Mouse (Mus musculus) hindbrain, postnatal 0 days (tissue): ENCODE results near the gene Cables2. TPM values are rescaled to one million over a fixed set of nuclear protein-coding genes. Genes with fewer than 3 reads are reported as not detected.

ENCODE experiments used
- ATAC-seq: fragments of 200-750 bp; cut with Nextera tagmentation; 2 replicates; pipeline ENCODE4 v1.8.0; 2017; ENCODE audit warnings: mild to moderate bottlenecking, moderate TSS enrichment, moderate library complexity
- DNase-seq: peaks from one replicate; pipeline ENCODE4 v3.0.0-alpha.2; 2015; ENCODE audit warnings: low spot score
- H3K27ac ChIP-seq: fragments of 300-500 bp; sonication (generic); 2 replicates; pipeline ENCODE4 v1.5.1; 2014; ENCODE audit warnings: mild to moderate bottlenecking
- H3K27me3 ChIP-seq: fragments of 300-500 bp; sonication (generic); 2 replicates; pipeline ENCODE4 v1.6.1; 2014; ENCODE audit warnings: low read length, mixed read lengths; ENCODE audit not compliant: insufficient read depth
- H3K36me3 ChIP-seq: fragments of 300-500 bp; sonication (generic); 2 replicates; pipeline ENCODE4 v1.6.1; 2014; ENCODE audit warnings: low read length, mixed read lengths; ENCODE audit not compliant: insufficient read depth
- H3K4me1 ChIP-seq: fragments of 300-500 bp; sonication (generic); 2 replicates; pipeline ENCODE4 v1.6.1; 2014; ENCODE audit warnings: antibody characterized with exemption, low read length, mixed read lengths; ENCODE audit not compliant: insufficient read depth
- H3K4me2 ChIP-seq: fragments of 300-500 bp; sonication (generic); 2 replicates; pipeline ENCODE4 v1.6.1; 2014; ENCODE audit warnings: low read depth, mild to moderate bottlenecking, low read length, moderate library complexity, mixed read lengths
- H3K4me3 ChIP-seq: fragments of 300-500 bp; sonication (generic); 2 replicates; pipeline ENCODE4 v1.5.1; 2014; ENCODE audit warnings: low read length
- H3K9ac ChIP-seq: fragments of 300-500 bp; sonication (generic); replicated peaks from 2 replicates; pipeline ENCODE4 v1.6.1; 2014; ENCODE audit warnings: mild to moderate bottlenecking, low read length, moderate library complexity, mixed read lengths
- H3K9me3 ChIP-seq: fragments of 300-500 bp; sonication (generic); 2 replicates; pipeline ENCODE4 v1.6.1; 2016; ENCODE audit warnings: low read length, mixed read lengths
- CTCF ChIP-seq: IDR thresholded peaks from 2 replicates; pipeline ENCODE4 v1.5.1; 2016; ENCODE audit warnings: antibody characterized with exemption, control low read depth, low read depth
- WGBS: fragments of 180-500 bp; shearing (Covaris S2); extraction: QIAGEN DNeasy Blood & Tissue Kit; methylation state at CpG from one replicate; pipeline ENCODE4 v1.1.7; 2014; 5-methylcytosine and 5-hydroxymethylcytosine counted together
- polyA plus RNA-seq: library from polyadenylated mRNA; unstranded; fragments of >200 nt; fragmentation: Nextera tagmentation; extraction: Ambion mirVana; gene quantifications from 2 replicates; pipeline ENCODE4 v1.2.1, GENCODE M21; 2015
- total RNA-seq: library from RNA; depleted of rRNA; stranded (reverse); fragments of >200 nt; gene quantifications from 2 replicates; pipeline ENCODE4 v1.2.3, GENCODE M21; 2014

The Cables2 gene
- total and polyA plus RNA-seq, 2 experiments from 2014 or later, result 26.4 to 60.5 TPM

DNA sequence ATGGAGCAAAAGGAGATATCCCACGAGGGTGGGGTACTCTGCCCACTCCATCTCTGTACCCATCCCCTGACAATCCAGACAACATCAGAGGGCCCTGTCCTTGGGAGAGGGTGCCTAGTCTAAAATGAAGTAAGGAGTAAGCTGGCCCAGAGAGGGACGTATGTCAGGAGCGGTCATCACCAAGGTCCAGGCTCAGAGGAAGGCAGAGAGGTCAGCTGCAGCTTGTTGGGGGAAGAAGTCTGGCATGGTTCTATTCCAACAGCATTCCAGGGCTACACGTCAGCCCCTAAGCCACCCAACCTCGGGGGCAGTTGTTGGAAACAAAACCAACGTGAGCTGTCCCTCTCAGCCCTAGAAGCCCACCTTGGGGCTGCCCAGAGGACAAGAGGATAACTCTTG is 45.2 kb downstream of the Cables2 start:
- TF ChIP-seq CTCF, result no peak

GRCm38 (mm10) chr2:180227262-180228059 is 45.8 kb downstream of the Cables2 start:
- Histone ChIP-seq H3K27ac (no peak overlapping the region), H3K9me3 (no peaks in the 10 kb centered on the region), H3K36me3 (no peaks in the 10 kb centered on the region), H3K4me2 (peak overlapping the region; percentile 35; the same call in 1 of the 2 replicates), H3K4me1 (peaks cover 22% of the 10 kb centered on the region; the same call in 1 of the 2 replicates), H3K9ac (no peak overlapping the region), H3K27me3 (peaks cover 11% of the 10 kb centered on the region; the same call in 1 of the 2 replicates), H3K4me3 (no peak overlapping the region)
- DNase-seq (peak; percentile 62), ATAC-seq (peak; percentile 60)
- 2% methylated on average over 21 of the region's 21 CpGs for WGBS
- peak; percentile 73 for TF ChIP-seq CTCF

More for the DNA sequence above, 45.2 kb downstream of the Cables2 start:
- 51% methylated on average over 6 of the region's 6 CpGs for WGBS
- DNase-seq (no peak), ATAC-seq (no peak)
- no peak overlapping the region for H3K27ac ChIP-seq
- no peaks in the 10 kb centered on the region for H3K36me3 ChIP-seq
- no peak overlapping the region for H3K9ac ChIP-seq
- no peaks in the 10 kb centered on the region for H3K9me3 ChIP-seq
- no peak overlapping the region for H3K4me3 ChIP-seq
- peaks cover 22% of the 10 kb centered on the region; the same call in 1 of the 2 replicates for H3K4me1 ChIP-seq
- peak overlapping the region; percentile 35; the same call in 1 of the 2 replicates for H3K4me2 ChIP-seq
- H3K27me3 ChIP-seq, result peaks cover 11% of the 10 kb centered on the region; the same call in 1 of the 2 replicates

DNA sequence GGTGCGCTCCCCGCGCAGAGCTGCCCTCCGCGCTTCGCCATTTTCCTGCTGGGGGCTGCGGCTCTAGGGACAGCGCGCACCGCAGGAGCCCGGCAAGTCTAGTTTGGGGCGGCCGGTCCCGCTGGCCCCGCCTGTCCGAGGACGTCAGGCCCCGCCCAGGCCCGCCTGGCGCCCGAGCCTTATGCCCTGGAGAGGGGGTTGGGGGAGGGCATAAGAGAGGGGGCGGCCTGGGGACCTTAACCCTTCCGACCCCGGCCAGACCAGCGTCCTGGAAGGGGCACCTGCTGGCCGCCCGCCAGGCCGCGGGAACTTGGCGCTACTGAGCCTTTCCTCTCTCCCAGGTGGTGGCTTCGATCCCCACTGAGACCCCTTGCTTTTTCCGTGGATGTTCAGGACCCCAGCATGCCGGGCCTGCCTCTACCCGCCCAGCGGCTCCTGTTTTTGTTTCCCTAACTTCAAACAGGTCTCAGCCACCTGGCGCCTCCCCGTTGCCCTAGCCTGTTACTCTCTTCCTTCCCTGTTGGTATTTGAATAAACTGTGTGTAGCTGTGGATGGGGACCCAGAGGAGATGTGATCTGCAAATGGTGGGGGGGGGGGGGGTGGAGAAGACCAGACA is 47.4 kb downstream of the Cables2 start, which contains the start of gene Lama5:
Gene Lama5 (minus strand): TSS at position 98 of the 617 bp plus-strand sequence.
- DNase-seq (peak; percentile 45), ATAC-seq (peak; percentile 46)
- Histone ChIP-seq H3K4me2 (peak within 1 kb of the TSS; percentile 98), H3K27me3 (peaks cover 11% of the 10 kb centered on the region; the same call in 1 of the 2 replicates), H3K9ac (peak within 1 kb of the TSS; percentile 47), H3K4me1 (peaks cover 22% of the 10 kb centered on the region; the same call in 1 of the 2 replicates), H3K4me3 (peak within 1 kb of the TSS; percentile 58), H3K9me3 (no peaks in the 10 kb centered on the region), H3K36me3 (no peaks in the 10 kb centered on the region), H3K27ac (no peak within 1 kb of the TSS)
- TF ChIP-seq CTCF, result no peak
- under 1% methylated on average over 35 of the region's 37 CpGs for WGBS

DNA sequence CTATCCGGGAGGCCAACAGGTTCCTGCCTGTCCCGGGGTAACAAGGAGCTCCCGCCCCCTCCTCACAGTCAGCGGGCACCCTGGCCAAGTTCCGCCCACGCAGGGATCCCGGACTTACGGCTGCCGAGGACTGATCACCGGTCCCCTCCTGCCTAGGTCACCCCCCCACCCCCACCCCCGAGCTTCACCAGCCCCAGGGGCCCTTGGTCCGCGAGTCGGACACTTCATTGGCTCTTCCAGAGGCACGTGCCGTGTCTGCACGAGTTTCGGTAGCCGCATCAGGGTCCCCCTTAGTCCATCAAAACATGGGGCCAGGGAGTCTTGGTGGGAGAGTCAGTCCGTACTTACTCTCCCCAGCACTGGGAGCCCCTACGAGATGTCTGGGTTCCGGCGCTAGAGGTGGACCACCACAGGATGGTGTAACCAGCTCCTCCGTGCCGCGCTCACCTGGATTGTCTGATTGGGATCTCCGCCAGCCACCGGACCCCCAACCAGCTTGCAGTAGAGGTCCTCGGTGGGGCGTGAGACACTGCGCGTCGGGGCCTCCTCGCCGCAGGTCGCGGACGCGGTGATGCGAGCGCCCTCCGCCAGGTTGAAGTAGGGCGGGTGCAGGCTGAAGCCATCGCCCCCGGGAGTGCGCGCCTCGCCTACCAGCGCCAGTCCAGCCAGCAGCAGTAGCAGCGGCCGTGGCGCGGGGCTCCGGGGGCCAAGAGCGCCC is 48.1 kb downstream of the Cables2 start:
- peaks cover 22% of the 10 kb centered on the region; the same call in 1 of the 2 replicates for H3K4me1 ChIP-seq
- no peaks in the 10 kb centered on the region for H3K9me3 ChIP-seq
- DNase-seq (no peak), ATAC-seq (peak; percentile 44)
- no peak for TF ChIP-seq CTCF
- WGBS, result 2% methylated on average over 46 of the region's 55 CpGs
- peak overlapping the region; percentile 98 for H3K4me2 ChIP-seq
- peaks cover 11% of the 10 kb centered on the region; the same call in 1 of the 2 replicates for H3K27me3 ChIP-seq
- H3K36me3 ChIP-seq, result no peaks in the 10 kb centered on the region
- no peak overlapping the region for H3K27ac ChIP-seq
- H3K9ac ChIP-seq, result peak overlapping the region; percentile 47
- H3K4me3 ChIP-seq, result peak overlapping the region; percentile 58

DNA sequence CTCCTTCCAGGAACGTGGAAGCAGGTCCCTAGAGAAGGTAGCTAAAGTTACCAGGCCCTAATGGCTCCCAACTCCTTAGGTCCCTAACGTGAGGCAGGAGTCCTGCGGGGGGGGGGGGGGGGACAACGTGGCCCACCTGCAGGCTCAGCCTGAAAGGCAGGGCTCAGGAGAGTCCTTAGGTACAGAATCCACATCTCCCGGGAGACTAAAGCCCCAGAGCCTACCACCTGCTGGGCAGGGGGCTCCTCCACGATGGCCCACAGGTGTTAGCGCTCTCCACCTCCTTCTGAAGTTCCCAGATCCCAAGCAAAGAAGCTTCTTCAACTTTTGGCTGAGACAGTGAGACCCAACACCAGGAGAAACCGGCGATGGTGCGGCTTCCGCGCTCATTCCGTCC is 48.7 kb downstream of the Cables2 start:
- H3K9me3 ChIP-seq, result no peaks in the 10 kb centered on the region
- DNase-seq (no peak), ATAC-seq (no peak)
- peaks cover 22% of the 10 kb centered on the region; the same call in 1 of the 2 replicates for H3K4me1 ChIP-seq
- H3K27ac ChIP-seq, result no peak overlapping the region
- 4% methylated on average over 12 of the region's 13 CpGs for WGBS
- no peak for TF ChIP-seq CTCF
- peak overlapping the region; percentile 58 for H3K4me3 ChIP-seq
- H3K27me3 ChIP-seq, result peaks cover 11% of the 10 kb centered on the region; the same call in 1 of the 2 replicates
- H3K36me3 ChIP-seq, result no peaks in the 10 kb centered on the region
- peak overlapping the region; percentile 98 for H3K4me2 ChIP-seq
- peak overlapping the region; percentile 47; the same call in 1 of the 2 replicates for H3K9ac ChIP-seq

DNA sequence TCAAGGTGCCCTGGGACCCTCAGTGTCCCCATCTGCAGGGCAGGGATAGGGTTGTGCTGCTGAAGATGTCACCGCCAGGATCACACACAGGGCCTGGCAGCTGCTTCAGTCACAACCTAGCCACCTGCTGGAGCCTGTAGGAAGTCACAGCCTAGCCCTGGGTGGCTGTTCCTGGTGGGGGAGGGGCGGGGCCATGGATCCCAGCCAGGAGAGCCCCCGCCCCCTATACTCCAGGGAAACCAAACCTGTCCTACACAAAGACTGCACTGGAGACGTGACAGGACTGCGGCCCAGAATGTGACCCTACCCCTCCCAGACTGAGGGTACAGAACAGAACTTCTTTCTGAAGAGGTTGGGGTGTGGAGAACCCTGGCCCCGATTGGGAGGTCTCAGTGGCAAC is 51.0 kb downstream of the Cables2 start:
- WGBS, result 18% methylated on average over 6 of the region's 6 CpGs
- Histone ChIP-seq H3K4me3 (no peak overlapping the region), H3K27ac (no peak overlapping the region), H3K4me1 (peaks cover 26% of the 10 kb centered on the region), H3K9ac (no peak overlapping the region), H3K9me3 (no peaks in the 10 kb centered on the region), H3K36me3 (no peaks in the 10 kb centered on the region), H3K27me3 (peaks cover 8% of the 10 kb centered on the region; the same call in 1 of the 2 replicates), H3K4me2 (no peak overlapping the region)
- ATAC-seq (0 out of 2 replicates have a peak, but pooled peaks have one; percentile 34), DNase-seq (no peak)
- TF ChIP-seq CTCF, result peak; percentile 52
